Mouse (Mus musculus): ENCODE data around the gene Ak5.
"Not testable (repeated sequence)": the region's sequence is repeated elsewhere in the genome, so short reads cannot be mapped to it uniquely, and the experiment has no call there.

The Ak5 gene

DNA sequence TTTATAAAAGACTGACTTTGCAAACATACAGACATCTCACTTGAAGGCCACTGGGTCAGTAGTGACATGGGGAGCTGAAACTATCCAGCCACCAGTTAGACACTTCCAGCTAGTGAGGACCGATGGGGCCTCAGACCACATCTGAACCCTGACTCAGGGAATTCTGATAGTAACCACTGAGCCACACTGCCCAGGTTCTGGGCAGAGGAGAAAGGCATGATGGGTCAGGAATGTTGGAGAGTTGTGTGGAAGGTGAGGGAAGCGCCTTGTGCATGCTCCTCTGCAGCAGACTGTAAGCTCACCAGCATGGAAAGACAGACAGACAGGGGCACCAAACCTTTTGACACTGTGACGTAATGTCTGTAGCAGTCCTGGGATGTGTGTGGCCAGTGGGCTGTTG lies 192.3 kb downstream of the Ak5 start:
- no peak for DNase-seq (ENCODE audit: low spot score)

DNA sequence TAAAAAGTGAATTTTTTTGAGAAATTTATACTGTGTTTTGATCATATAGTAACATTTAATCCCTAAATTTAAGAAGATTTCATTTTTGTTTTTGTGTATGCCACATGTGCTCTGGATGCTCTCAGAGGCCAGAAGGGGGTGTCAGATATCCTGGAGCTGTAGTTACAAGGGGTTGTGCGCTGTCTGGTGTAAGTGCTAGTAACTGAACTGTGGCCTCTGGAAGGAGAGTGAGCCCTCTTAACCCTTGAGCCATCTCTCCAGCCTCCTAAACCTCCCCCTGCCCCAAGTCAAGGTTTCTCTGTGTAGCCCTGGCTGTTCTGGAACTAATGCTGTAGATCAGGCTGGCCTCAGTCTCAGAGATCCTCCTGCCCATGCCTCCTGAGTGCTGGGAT lies 192.9 kb downstream of the Ak5 start:
- DNase-seq (ENCODE audit: low spot score) = no peak

DNA sequence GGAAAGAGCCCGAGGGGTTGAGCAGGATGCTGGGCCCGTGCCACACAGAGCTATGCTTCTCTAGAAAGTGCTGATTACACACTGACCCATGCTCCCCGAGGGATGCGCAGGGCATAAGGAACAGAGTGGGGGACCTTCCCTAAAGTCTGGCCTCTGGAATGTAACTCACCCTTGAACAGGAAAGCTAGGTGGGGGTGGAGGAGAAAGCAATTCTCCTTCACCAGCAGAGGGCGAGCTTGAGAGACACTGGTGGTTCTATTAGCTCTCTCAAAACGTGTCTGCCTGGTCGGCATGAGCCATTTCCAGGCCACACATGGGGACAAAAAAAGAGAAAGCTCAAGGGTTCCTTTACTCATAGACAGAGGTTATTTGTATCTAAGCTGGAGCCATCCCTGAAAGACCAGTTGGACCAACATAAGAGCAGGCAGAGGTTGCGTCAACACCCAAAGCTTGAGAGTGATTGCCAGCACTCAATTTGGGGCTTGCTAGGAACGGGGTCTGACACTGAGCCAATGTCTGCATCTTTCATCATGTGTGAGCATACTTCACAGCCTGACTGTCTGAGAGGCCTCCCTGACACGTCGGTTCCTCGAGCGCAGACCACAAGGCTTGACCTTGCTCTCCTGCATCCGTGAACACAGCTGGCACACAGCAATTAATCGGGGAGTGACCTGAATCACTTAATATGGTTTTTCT lies 193.4 kb downstream of the Ak5 start:
- DNase-seq (ENCODE audit: low spot score) = no peak

DNA sequence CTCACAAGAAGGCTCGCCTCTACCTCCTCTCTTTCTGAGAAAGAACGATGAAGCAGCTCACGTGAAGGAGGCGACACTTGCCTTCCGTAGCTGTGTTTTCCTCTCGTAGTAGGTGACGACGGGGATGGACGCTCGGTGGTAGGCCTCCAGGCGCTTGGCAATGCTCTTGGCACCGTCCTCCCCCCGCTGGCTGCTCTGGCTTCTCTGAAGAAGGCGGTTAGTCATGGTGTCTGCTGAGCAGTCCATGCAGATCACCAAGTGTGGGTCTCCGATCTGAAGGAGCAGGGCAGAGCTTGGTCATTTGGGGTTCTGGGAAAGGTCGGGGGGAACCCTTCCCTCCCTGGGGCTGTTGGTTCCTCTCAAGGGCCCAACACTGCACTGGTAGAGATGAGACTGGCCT lies 195.5 kb downstream of the Ak5 start:
- DNase-seq (ENCODE audit: low spot score) = no peak

DNA sequence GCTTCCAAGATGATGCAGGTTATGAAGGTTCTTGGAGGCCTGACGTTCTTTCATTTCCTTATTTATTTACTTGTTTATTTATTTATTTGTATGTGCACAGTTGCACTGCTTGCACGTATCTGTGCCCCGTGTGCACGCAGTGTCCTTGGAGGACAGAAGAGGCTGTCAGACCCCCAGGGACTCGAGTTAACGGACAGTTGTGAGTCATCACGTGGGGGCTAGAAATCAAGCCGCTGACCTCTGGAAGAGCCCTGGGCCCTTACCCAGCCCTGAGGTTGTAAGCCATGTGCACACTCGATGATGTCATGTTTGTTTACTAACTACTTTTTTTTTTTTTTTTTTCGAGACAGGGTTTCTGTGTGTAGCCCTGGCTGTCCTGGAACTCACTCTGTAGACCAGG lies 197.8 kb downstream of the Ak5 start:
- no peak for DNase-seq (ENCODE audit: low spot score)

DNA sequence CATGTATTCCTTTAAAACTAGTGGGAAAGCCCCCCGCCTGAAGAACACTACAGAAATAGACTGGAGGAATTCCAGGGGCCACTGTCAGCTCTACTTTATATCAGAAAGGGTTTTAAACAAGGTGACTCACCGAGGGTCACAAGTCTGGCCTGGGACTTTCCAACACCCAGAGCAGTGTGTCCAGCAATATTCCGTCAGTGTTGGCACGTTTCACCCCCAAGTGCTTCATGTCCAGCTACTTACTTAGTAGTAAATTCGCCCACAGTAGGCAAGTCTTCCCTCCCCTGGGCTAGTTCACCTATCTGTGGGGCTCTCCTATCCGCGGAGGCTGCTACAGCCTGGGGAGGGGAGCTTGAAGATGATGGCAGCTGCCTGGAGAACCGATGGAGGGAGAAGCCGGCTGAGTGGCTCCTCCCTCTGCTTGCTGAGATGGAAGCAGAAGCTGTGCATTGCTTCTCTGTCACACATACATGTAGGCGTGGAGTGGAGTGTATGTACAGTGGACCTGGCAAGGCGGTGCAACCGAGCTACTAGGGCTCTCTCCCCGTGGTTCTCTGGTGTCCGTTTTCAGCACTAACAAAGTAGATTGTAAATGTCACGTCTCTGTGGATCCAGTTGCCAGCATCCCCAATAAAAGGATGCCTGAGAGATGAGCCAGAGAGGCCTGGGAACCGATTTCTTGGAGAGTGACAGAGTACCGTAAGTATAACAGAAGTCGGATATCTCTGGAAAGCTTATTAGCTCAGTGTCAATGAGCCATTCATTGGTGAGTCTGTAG lies 198.5 kb downstream of the Ak5 start:
- no peak for DNase-seq (ENCODE audit: low spot score)

DNA sequence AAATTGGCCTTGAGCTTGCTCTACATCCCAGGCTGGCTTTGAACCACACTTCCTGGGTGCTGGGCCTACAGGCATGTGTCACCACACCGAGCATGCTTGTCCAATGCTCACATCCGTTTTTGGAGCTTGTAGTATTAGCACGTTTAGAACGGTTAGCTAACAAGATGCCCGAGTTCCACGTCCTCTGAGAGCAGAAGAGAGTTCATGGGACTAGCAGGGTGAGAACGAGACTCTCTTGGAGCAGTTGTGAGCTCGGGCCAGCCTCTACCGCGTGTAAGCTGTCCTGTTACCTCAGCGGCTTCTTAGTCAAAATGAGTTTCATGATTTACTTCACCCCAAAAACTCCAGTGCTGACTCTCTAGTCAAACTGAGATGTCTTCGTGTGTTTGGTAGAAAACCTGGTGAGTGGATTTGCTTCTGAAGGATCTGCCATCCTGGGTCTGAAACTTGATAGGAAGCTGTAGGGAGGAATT lies 199.6 kb downstream of the Ak5 start:
- DNase-seq (ENCODE audit: low spot score) = no peak

DNA sequence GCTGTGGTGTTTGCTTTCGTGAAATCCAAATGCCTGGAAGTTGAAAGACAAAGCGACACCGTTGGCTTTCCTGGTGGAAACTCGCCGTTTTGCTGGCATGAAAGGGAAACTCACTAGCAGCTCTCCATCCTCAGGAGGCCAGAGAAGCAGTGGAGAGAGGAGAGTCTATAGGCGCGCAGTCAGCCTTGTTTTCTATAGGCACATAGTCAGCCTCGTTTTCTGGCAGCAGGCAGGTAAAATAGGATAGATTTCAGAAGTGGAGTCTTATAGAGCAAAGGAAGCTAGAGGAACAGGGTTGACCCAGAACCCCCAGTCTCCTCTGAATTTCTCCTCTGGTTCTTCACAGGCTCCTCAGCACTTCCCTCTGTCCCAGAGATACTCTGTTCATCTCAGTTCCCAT lies 200.1 kb downstream of the Ak5 start:
- DNase-seq (ENCODE audit: low spot score) = no peak

DNA sequence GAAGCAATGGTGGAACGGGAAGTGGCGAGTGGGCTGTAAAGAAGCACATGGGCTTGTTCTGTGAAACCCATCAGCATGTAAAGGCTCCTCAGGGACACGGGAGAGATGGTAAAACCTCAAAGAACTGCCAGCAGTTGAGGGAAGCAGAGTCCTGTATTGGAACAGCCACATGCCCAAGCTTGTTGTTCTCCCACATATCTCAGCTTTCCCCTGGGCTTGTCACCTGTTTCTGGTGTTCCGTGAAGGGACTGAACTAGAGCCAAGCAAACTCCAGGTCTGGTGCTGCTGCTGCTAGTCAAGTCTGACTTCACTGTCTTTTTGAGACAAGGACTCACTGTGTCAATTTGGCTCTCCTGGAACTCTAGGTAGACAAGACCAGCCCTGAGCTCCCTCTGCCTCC lies 200.8 kb downstream of the Ak5 start:
- no peak for DNase-seq (ENCODE audit: low spot score)

DNA sequence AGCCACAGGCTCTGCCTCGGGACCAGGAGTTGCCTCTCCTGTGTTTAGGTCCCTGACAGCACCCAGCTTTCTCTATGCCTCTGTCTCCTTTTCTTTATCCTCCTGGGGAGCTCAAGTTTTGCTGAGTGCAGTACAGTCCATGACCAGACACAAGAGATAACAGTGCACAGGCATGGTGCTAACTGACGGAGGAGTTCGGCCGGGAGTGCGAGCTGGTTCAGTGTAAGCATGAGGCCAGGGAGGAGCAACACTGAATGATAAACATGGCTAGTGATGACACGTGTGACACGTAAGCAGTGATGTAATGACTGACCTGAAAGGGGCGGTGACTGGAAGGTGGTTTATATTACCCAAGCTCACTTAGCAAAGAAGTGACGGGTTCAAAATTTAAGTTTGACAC lies 201.3 kb downstream of the Ak5 start:
- DNase-seq (ENCODE audit: low spot score) = no peak

DNA sequence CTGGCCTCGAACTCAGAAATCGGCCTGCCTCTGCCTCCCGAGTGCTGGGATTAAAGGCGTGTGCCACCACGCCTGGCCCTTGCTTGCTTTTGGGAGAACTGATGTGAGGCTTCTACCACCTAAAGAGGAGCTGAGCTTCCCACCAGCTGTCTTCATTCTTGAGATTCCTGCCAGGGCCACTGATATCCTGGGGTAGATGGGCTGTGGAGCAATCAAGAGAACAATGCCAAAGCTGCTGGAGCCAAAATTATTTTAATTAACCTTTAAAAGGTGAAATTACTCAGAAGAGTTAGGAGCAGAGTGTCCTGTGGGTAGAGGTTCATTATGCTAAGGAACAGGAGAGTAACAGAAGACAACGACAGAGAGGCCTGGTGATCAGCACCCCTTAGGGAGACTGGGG lies 202.8 kb downstream of the Ak5 start:
- no peak for DNase-seq (ENCODE audit: low spot score)

DNA sequence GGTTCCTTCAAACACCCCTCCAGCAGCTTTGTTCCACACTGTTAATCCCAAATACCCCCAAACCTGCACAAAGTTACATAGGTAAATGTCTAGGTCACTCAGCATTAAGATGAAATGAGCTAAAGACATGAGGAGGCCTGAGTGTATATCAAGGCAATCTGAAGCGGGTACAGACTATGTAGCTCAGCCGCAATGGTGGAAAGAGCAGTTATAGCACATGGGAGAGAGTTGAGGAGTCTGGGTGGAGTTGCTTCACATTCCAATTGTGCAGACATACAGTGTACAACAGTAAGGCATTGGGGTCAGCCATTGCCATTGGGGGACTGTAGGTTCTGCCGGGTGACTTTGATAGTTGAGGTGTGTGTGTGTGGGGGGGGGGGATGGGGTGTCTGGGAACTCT lies 203.7 kb downstream of the Ak5 start:
- DNase-seq (ENCODE audit: low spot score) = no peak

DNA sequence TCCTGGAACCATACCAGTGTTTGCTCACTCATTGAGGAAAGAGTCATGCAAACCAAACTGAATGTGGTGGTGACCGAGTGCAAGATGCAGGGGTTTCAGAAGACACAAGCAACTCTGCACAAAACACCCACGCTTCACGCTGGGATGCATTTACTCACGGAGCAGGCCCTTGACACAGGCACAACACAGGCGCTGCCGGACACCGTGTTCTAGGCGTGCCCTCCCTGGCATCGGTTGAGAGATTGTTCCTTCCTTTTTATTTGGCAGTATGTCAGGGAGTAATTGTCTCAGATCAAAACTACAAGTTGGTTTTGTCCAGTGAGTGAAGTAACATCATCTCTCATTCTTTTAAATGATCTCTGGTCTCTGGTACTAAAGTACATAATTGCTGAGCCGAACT lies 205.3 kb downstream of the Ak5 start:
- no peak for DNase-seq (ENCODE audit: low spot score)

DNA sequence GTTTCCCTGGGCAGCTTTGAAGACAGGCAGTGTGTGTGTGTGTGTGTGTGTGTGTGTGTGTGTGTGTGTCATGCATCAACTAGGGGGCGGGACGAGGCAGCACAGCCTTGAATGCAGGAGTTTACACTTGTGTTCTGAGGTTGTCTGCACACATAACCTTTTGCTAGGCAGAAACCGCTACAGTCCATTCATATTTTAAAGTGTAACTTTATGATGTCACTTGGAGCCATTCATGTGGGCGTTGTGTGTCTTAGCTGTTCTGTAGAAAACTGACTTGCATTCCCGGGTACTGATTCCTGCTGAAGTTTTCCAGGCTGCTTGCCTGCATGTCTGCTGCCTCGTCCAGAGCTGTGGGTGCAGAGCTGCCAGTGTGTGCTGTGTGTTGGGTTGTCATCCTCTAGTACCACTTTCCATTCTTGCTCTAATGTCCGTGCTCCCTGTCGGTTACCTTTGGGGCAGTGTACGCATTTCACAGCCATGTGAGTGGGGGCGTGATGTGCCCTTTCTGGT lies 206.1 kb downstream of the Ak5 start:
- no peak for DNase-seq (ENCODE audit: low spot score)

DNA sequence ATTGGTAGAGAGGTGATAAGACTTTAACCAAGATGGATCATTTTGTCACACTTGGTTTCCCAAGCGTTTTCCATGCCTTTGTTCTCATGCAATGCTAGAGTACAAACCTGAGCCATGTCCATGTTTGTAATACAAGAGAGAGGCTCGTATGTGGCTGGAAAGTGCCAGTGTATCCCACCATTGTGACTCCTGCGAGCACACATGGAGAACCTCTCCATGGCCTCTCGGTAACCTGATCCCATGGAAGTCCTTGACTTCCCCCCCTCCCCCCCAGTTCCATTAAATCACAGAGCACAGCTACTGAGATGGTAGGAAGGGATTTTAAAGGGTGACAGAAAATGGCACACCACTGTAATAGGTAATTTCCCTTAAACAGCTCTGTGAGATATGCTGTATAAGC lies 207.4 kb downstream of the Ak5 start:
- DNase-seq (ENCODE audit: low spot score) = no peak

DNA sequence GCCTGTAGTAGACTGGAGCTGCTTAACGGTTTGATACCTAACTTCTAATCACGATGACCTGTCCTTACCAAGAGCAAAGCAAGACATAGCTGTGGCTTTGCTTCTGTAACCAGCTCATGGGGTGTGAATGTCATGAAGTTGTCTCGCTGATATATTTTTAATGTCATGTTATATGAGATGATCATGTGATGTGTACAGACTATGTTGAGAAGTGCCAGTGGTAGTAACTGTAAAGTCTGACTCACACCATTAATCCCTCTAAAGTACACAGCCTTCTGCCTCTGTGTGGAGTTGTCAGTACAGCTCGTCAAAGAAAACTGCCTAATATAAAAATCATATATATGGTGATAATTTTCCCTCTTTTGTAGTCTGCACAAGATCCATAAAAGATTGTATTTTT lies 209.3 kb downstream of the Ak5 start:
- not testable (repeated sequence) for DNase-seq (ENCODE audit: low spot score)

DNA sequence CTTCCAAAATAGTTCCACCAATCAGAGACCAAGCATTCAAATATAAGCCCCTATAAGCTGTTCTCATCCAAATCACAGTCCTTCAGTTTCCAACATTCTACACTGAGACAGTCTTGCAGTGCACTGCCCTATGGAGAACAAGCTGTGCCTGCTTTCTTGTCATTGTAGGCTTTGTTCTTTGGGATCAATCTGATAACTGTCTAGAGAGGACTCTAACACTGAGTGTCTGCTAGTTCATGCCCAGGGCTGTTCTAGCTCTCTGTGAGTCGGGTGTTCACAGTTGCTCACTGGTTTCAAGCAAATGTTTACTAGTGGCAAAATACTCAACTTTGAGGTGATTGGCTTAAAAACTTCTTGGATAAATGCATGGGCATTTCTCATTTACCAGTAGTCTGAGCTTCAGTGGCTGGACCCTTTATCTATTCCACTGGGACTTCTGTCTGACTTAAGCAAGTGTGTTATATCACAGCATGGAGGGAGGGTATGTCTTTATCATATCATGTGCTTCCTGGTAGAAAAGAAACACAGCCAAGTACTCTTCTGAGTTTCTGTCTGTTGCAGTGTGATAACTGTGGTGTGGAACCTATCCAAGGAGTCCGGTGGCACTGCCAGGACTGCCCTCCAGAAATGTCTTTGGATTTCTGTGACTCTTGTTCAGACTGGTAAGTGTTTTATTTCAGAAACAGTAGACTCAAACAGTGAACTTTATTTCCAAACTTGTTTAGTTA lies 210.7 kb downstream of the Ak5 start:
- DNase-seq (ENCODE audit: low spot score) = no peak

DNA sequence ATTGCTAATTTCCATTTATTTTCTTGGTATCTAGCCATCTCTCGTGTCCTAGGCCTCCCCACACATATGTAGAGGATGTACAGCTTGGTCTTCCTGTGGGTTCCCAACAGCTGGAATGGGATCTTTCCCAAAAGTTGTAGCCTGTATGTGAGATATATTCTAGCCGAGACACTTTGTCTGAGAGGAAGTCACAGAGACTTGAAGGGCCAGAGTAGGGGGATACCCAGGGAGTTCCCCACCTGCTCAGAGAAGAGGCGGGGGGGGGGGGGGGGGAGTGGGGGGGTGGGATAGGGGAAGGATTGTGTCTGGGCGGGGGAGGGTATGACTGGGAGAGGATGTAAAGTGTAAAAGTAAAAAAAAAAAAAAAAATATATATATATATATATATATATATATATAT lies 215.0 kb downstream of the Ak5 start:
- no peak for DNase-seq (ENCODE audit: low spot score)

DNA sequence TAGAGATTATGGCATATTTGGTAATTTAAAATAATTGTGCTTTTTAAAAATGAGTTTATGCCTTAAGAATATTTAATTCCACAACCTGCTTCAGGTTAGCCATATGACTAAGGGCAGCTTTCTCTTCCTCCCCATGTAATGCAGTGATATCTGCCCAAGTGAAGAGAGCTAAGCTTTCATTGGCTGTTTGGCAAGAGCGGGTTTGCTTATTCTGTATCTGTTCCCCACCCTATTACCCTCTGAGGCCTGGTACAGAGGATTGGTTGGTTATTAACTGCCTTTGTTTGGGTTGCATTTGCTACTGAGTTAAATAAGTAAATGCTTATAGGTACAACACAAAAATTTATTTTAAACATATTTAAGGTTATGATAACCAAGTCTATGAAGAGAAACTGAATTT lies 221.2 kb downstream of the Ak5 start:
- DNase-seq (ENCODE audit: low spot score) = no peak

DNA sequence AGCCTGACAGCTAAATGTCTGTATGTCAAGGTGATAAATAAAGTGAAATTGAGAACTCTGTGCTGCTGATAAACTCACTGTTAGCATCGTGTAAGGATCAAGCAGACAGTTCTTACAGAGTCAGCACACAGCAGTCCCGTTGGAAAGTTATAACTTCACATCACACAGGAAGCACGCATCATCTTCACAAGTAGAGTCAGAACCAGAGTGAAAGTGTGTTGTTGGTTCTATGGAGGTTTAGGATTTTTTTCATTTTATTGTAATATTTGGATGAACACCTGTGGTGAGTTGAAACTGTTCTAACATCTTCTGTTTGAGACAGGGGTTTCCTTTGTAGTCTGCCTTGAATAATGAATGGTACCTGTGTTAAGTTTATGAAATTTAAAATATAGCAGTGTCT lies 224.0 kb downstream of the Ak5 start:
- no peak for DNase-seq (ENCODE audit: low spot score)

DNA sequence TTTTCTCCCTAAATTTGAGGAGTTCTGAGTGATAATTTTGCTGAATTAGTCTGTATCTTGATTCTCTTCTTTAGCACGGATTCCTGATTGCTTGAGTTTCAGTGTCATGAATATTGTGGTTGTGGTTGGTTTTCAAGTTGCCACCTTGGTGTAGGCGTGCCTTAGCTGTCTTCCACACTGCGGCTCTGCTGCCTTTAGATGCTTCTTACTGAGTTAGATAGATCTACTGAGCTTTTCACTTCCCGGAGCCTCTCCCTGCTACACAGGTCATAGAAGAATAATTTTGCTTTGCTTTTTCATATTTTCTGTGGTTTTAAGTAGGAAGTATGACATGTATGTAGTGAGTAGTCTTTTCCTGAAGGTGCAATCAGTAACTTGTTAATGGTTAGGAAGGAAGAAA lies 225.4 kb downstream of the Ak5 start:
- DNase-seq (ENCODE audit: low spot score) = no peak

DNA sequence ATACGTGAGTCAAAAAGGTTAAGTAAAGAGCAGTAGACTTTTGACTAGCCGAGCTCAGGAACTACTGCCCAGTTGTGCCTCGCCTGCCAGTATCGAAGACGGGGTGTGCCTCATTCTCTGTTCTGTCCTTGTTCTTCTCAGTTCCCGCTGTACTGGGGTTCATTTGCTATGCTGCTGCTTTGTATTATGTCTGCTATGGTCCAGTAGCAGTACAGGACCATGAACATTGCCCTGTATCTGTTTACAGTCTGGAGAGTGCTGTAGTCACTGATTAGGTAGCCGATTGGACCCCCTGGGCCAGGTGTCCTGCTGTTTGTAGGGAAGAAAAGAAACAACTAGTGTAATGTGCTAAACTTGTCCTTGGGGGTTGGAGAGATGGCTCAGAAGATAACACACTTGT lies 230.1 kb downstream of the Ak5 start:
- DNase-seq (ENCODE audit: low spot score) = no peak

DNA sequence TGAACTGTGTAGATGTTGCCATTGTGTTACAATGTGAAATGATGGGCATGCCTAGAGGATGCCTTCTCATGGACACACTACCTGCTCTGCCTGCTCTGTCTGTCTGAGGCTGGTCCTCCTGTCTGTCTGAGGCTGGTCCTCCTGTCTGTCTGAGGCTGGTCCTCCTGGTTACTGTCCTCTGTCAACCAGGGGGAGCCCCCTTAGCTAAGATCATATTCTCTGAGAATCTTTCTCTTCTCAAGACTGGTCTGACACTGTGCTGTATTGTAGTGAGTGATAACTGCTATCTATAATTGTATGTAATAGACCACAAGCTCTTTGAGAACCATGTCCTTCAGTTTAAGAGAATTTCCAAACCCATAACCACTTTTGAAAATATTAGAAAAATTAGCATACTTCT lies 232.6 kb downstream of the Ak5 start:
- DNase-seq (ENCODE audit: low spot score) = no peak
